Mouse (Mus musculus): ENCODE measurements at regions not wholly inside any gene's neighbourhood (a gene's known extent, or its start where the extent isn't known, plus 50 kb on each side); places are given as distances from the start of the nearest gene placed in this dataset.

- H3K9me3 ChIP-seq = no peaks in the 10 kb centered on the region
- no peaks in the 10 kb centered on the region for H3K36me3 ChIP-seq (replicated peaks)
- H3K27ac ChIP-seq = no peak overlapping the region
- 82% methylated on average over 1 of the region's 1 CpGs for WGBS
- no peaks in the 10 kb centered on the region for H3K4me1 ChIP-seq
- no peak for ATAC-seq (ENCODE audit: low FRiP score)
- no peak overlapping the region for H3K4me2 ChIP-seq
- H3K9ac ChIP-seq = no peak overlapping the region
- no peaks in the 10 kb centered on the region for H3K27me3 ChIP-seq
- H3K4me3 ChIP-seq (replicated peaks) = no peak overlapping the region
Observed at GRCm38 (mm10) chr16:27507212-27507611, 118.5 kb downstream of the Ccdc50 start.

- Histone ChIP-seq H3K9ac (no peak overlapping the region), H3K9me3 (no peaks in the 10 kb centered on the region), H3K36me3 (replicated peaks) (no peaks in the 10 kb centered on the region), H3K4me1 (peaks cover 3% of the 10 kb centered on the region; the same call in 1 of the 2 replicates), H3K27me3 (no peaks in the 10 kb centered on the region), H3K4me3 (replicated peaks) (no peak overlapping the region), H3K27ac (0 out of 2 replicates have a peak overlapping the region, but pooled peaks have one; percentile 31), H3K4me2 (no peak overlapping the region; the same call in 1 of the 2 replicates)
- ATAC-seq (ENCODE audit: low FRiP score) = peak; percentile 91; the same call in 1 of the 2 replicates
- 31% methylated on average over 8 of the region's 8 CpGs for WGBS
Observed at GRCm38 (mm10) chr16:27523527-27524121, 135.0 kb downstream of the Ccdc50 start.

GRCm38 (mm10) chr16:27526669-27527068 is 138.0 kb downstream of the Ccdc50 start:
- Histone ChIP-seq H3K36me3 (replicated peaks) (no peaks in the 10 kb centered on the region), H3K4me1 (peaks cover 3% of the 10 kb centered on the region; the same call in 1 of the 2 replicates), H3K27me3 (no peaks in the 10 kb centered on the region), H3K9ac (no peak overlapping the region), H3K4me3 (replicated peaks) (no peak overlapping the region), H3K9me3 (no peaks in the 10 kb centered on the region), H3K4me2 (no peak overlapping the region), H3K27ac (no peak overlapping the region)
- WGBS = 61% methylated on average over 1 of the region's 1 CpGs
- no peak for ATAC-seq (ENCODE audit: low FRiP score)

- no peak for ATAC-seq (ENCODE audit: low FRiP score)
- Histone ChIP-seq H3K4me1 (no peaks in the 10 kb centered on the region), H3K36me3 (replicated peaks) (no peaks in the 10 kb centered on the region), H3K4me2 (no peak overlapping the region), H3K9me3 (no peaks in the 10 kb centered on the region), H3K27ac (no peak overlapping the region), H3K4me3 (replicated peaks) (no peak overlapping the region), H3K9ac (no peak overlapping the region), H3K27me3 (no peaks in the 10 kb centered on the region)
- 91% methylated on average over 4 of the region's 4 CpGs for WGBS
Observed at GRCm38 (mm10) chr16:27530634-27531033, 142.0 kb downstream of the Ccdc50 start.
